Mouse (Mus musculus): ENCODE data around the gene Olfr913. TPM values are rescaled to one million over a fixed set of nuclear protein-coding genes. Genes with fewer than 3 reads are reported as not detected.

The Olfr913 gene
- total RNA-seq (2014; rRNA removed) (not detected in 2 replicates), polyA plus RNA-seq (2015; fragmentation: Nextera tagmentation; extraction: Ambion mirVana) (not detected in 2 replicates)

DNA sequence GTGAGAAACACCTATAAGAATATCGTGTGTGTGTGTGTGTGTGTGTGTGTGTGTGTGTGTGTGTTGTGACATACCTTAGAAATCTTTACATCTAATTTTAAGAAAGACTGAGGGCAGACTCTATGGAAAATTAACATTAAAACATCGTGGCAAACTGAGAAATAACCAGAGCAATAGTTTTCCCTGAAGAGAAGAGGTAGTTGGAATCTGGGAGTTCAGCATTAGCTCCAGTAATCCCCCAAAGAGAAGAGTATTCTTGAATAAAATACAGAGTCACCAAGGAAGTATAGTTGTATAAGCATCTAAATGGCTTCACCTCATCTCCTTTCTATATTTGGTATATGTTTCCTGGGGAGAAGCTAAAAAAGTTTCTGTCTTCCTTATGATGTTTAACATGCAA is at the start of gene Olfr913:
Gene Olfr913 (plus strand): TSS at position 301 of the 400 bp plus-strand sequence.
- Histone ChIP-seq H3K4me2 (ENCODE audit: low read depth, low read length) (no peak within 1 kb of the TSS), H3K36me3 (ENCODE audit: insufficient read depth, low read length) (no peaks in the 10 kb centered on the region), H3K27ac (no peak within 1 kb of the TSS), H3K27me3 (ENCODE audit: insufficient read depth, low read length) (no peaks in the 10 kb centered on the region), H3K4me3 (ENCODE audit: low read length) (no peak within 1 kb of the TSS), H3K9me3 (ENCODE audit: low read length) (no peaks in the 10 kb centered on the region), H3K4me1 (ENCODE audit: insufficient read depth, low read length) (no peaks in the 10 kb centered on the region), H3K9ac (replicated peaks; ENCODE audit: low read length) (no peak within 1 kb of the TSS)
- 55% methylated on average over 2 of the region's 2 CpGs for WGBS
- DNase-seq (ENCODE audit: low spot score): no peak
- ATAC-seq: no peak
- no peak for TF ChIP-seq CTCF (IDR thresholded peaks at IDR 0.05; ENCODE audit: low read depth)

DNA sequence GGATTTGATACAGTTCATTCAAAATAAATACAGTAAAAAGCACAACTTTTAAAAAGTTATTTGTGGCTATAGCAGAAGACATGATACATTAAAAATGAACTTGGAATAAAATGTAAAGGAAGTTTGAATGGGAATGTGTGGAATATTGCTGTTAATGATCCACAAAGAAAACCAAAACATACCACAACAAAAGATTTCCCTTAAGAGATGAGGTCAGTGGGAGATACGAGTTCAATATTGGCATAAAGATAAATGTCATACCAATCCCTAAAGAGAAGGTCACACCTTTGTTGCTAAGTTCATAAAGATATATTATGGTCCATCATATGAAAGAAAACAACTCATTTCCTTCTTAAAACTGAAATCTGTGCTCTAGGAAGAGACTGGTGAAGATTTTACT is 12.7 kb upstream of the Olfr913 start, which contains the start of gene Olfr912:
Gene Olfr912 (plus strand): TSS at position 301 of the 400 bp plus-strand sequence.
- Histone ChIP-seq H3K9ac (replicated peaks; ENCODE audit: low read length) (no peak within 1 kb of the TSS), H3K4me2 (ENCODE audit: low read depth, low read length) (no peak within 1 kb of the TSS), H3K9me3 (ENCODE audit: low read length) (no peaks in the 10 kb centered on the region), H3K4me1 (ENCODE audit: insufficient read depth, low read length) (no peaks in the 10 kb centered on the region), H3K27ac (no peak within 1 kb of the TSS), H3K36me3 (ENCODE audit: insufficient read depth, low read length) (no peaks in the 10 kb centered on the region), H3K27me3 (ENCODE audit: insufficient read depth, low read length) (no peaks in the 10 kb centered on the region), H3K4me3 (ENCODE audit: low read length) (no peak within 1 kb of the TSS)
- 87% methylated on average over 1 of the region's 1 CpGs for WGBS
- no peak for DNase-seq (ENCODE audit: low spot score)
- no peak for ATAC-seq
- TF ChIP-seq CTCF (IDR thresholded peaks at IDR 0.05; ENCODE audit: low read depth): no peak

GRCm38 (mm10) chr9:38591056-38591455 is 1.5 kb upstream of the Olfr913 start:
- Histone ChIP-seq H3K4me2 (ENCODE audit: low read depth, low read length) (no peak overlapping the region), H3K27ac (no peak overlapping the region), H3K27me3 (ENCODE audit: insufficient read depth, low read length) (no peaks in the 10 kb centered on the region), H3K4me3 (ENCODE audit: low read length) (no peak overlapping the region), H3K9me3 (ENCODE audit: low read length) (no peaks in the 10 kb centered on the region), H3K36me3 (ENCODE audit: insufficient read depth, low read length) (no peaks in the 10 kb centered on the region), H3K4me1 (ENCODE audit: insufficient read depth, low read length) (no peaks in the 10 kb centered on the region), H3K9ac (replicated peaks; ENCODE audit: low read length) (no peak overlapping the region)
- TF ChIP-seq CTCF (IDR thresholded peaks at IDR 0.05; ENCODE audit: low read depth): no peak
- DNase-seq (ENCODE audit: low spot score) (no peak), ATAC-seq (no peak)
- 44% methylated on average over 1 of the region's 1 CpGs for WGBS

DNA sequence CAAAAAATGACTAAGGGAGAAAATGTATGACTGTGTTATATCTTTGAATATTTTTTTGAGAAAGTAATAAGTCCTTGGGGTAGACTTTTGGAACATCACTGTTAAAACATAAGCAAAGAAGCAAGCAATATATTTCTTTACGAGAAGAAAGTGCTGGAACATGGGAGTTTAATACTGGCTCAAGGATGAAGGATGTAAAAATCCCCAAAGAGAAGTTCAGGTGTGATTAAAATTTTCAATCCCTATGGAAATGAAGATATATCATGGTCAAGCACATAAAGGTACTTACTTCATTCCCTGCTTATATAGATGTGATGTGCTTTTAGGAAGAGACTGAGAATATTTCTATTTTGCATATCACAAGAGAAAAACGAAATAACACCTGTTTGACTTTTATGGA is 12.2 kb downstream of the Olfr913 start, which contains the start of gene Olfr914:
Gene Olfr914 (plus strand): TSS at position 301 of the 400 bp plus-strand sequence.
- Histone ChIP-seq H3K27ac (no peak within 1 kb of the TSS), H3K9ac (replicated peaks; ENCODE audit: low read length) (no peak within 1 kb of the TSS), H3K9me3 (ENCODE audit: low read length) (no peaks in the 10 kb centered on the region), H3K27me3 (ENCODE audit: insufficient read depth, low read length) (no peaks in the 10 kb centered on the region), H3K4me1 (ENCODE audit: insufficient read depth, low read length) (no peaks in the 10 kb centered on the region), H3K4me3 (ENCODE audit: low read length) (no peak within 1 kb of the TSS), H3K4me2 (ENCODE audit: low read depth, low read length) (no peak within 1 kb of the TSS), H3K36me3 (ENCODE audit: insufficient read depth, low read length) (no peaks in the 10 kb centered on the region)
- WGBS: 75% methylated on average over 2 of the region's 2 CpGs
- DNase-seq (ENCODE audit: low spot score) (no peak), ATAC-seq (no peak)
- TF ChIP-seq CTCF (IDR thresholded peaks at IDR 0.05; ENCODE audit: low read depth): no peak

GRCm38 (mm10) chr9:38632406-38632805 is 39.8 kb downstream of the Olfr913 start:
- H3K27ac ChIP-seq: no peak overlapping the region
- no peak overlapping the region for H3K4me3 ChIP-seq (ENCODE audit: low read length)
- DNase-seq (ENCODE audit: low spot score): no peak
- TF ChIP-seq CTCF (IDR thresholded peaks at IDR 0.05; ENCODE audit: low read depth): no peak
- H3K27me3 ChIP-seq (ENCODE audit: insufficient read depth, low read length): no peaks in the 10 kb centered on the region
- WGBS: 84% methylated on average over 4 of the region's 4 CpGs
- H3K9me3 ChIP-seq (ENCODE audit: low read length): no peaks in the 10 kb centered on the region
- ATAC-seq: no peak
- H3K4me1 ChIP-seq (ENCODE audit: insufficient read depth, low read length): no peaks in the 10 kb centered on the region
- no peak overlapping the region for H3K4me2 ChIP-seq (ENCODE audit: low read depth, low read length)
- H3K9ac ChIP-seq (replicated peaks; ENCODE audit: low read length): no peak overlapping the region
- H3K36me3 ChIP-seq (ENCODE audit: insufficient read depth, low read length): no peaks in the 10 kb centered on the region

Other genes with a start within 250 kb of the Olfr913 start
- not detected in 2 replicates for gene Olfr898, start 244.3 kb upstream of the Olfr913 start, total RNA-seq (2014; rRNA removed)
- not detected in 2 replicates for gene Olfr898, start 244.3 kb upstream of the Olfr913 start, polyA plus RNA-seq (2015; fragmentation: Nextera tagmentation; extraction: Ambion mirVana)
- gene Olfr250, start 225.9 kb upstream of the Olfr913 start, total RNA-seq (2014; rRNA removed): not detected in 2 replicates
- not detected in 2 replicates for gene Olfr250, start 225.9 kb upstream of the Olfr913 start, polyA plus RNA-seq (2015; fragmentation: Nextera tagmentation; extraction: Ambion mirVana)
- not detected in 2 replicates for gene Olfr251, start 215.7 kb upstream of the Olfr913 start, total RNA-seq (2014; rRNA removed)
- gene Olfr251, start 215.7 kb upstream of the Olfr913 start, polyA plus RNA-seq (2015; fragmentation: Nextera tagmentation; extraction: Ambion mirVana): not detected in 2 replicates
- gene Olfr147, start 191.1 kb upstream of the Olfr913 start, total RNA-seq (2014; rRNA removed): not detected in 2 replicates
- not detected in 2 replicates for gene Olfr147, start 191.1 kb upstream of the Olfr913 start, polyA plus RNA-seq (2015; fragmentation: Nextera tagmentation; extraction: Ambion mirVana)
- gene Olfr901, start 163.3 kb upstream of the Olfr913 start, total RNA-seq (2014; rRNA removed): not detected in 2 replicates
- not detected in 2 replicates for gene Olfr901, start 163.3 kb upstream of the Olfr913 start, polyA plus RNA-seq (2015; fragmentation: Nextera tagmentation; extraction: Ambion mirVana)
- gene Olfr902, start 145.1 kb upstream of the Olfr913 start, total RNA-seq (2014; rRNA removed): not detected in 2 replicates
- not detected in 2 replicates for gene Olfr902, start 145.1 kb upstream of the Olfr913 start, polyA plus RNA-seq (2015; fragmentation: Nextera tagmentation; extraction: Ambion mirVana)
- gene Olfr904, start 129.6 kb upstream of the Olfr913 start, total RNA-seq (2014; rRNA removed): not detected in 2 replicates
- gene Olfr904, start 129.6 kb upstream of the Olfr913 start, polyA plus RNA-seq (2015; fragmentation: Nextera tagmentation; extraction: Ambion mirVana): not detected in 2 replicates
- gene Olfr905, start 121.7 kb upstream of the Olfr913 start, total RNA-seq (2014; rRNA removed): not detected in 2 replicates
- not detected in 2 replicates for gene Olfr905, start 121.7 kb upstream of the Olfr913 start, polyA plus RNA-seq (2015; fragmentation: Nextera tagmentation; extraction: Ambion mirVana)
- gene Olfr906, start 105.7 kb upstream of the Olfr913 start, total RNA-seq (2014; rRNA removed): not detected in 2 replicates
- gene Olfr906, start 105.7 kb upstream of the Olfr913 start, polyA plus RNA-seq (2015; fragmentation: Nextera tagmentation; extraction: Ambion mirVana): not detected in 2 replicates
- gene Olfr907, start 97.0 kb upstream of the Olfr913 start, total RNA-seq (2014; rRNA removed): not detected in 2 replicates
- gene Olfr907, start 97.0 kb upstream of the Olfr913 start, polyA plus RNA-seq (2015; fragmentation: Nextera tagmentation; extraction: Ambion mirVana): not detected in 2 replicates
- not detected in 2 replicates for gene Olfr911-ps1, start 71.2 kb upstream of the Olfr913 start, total RNA-seq (2014; rRNA removed)
- gene Olfr911-ps1, start 71.2 kb upstream of the Olfr913 start, polyA plus RNA-seq (2015; fragmentation: Nextera tagmentation; extraction: Ambion mirVana): not detected in 2 replicates
- not detected in 2 replicates for gene Olfr910, start 54.9 kb upstream of the Olfr913 start, total RNA-seq (2014; rRNA removed)
- gene Olfr910, start 54.9 kb upstream of the Olfr913 start, polyA plus RNA-seq (2015; fragmentation: Nextera tagmentation; extraction: Ambion mirVana): not detected in 2 replicates
- gene Olfr912, start 12.6 kb upstream of the Olfr913 start, total RNA-seq (2014; rRNA removed): not detected in 2 replicates
- not detected in 2 replicates for gene Olfr912, start 12.6 kb upstream of the Olfr913 start, polyA plus RNA-seq (2015; fragmentation: Nextera tagmentation; extraction: Ambion mirVana)
- gene Olfr914, start 12.3 kb downstream of the Olfr913 start, total RNA-seq (2014; rRNA removed): not detected in 2 replicates
- gene Olfr914, start 12.3 kb downstream of the Olfr913 start, polyA plus RNA-seq (2015; fragmentation: Nextera tagmentation; extraction: Ambion mirVana): not detected in 2 replicates
- not detected in 2 replicates for gene Olfr916, start 67.1 kb downstream of the Olfr913 start, total RNA-seq (2014; rRNA removed)
- gene Olfr916, start 67.1 kb downstream of the Olfr913 start, polyA plus RNA-seq (2015; fragmentation: Nextera tagmentation; extraction: Ambion mirVana): not detected in 2 replicates
- not detected in 2 replicates for gene Olfr917, start 73.1 kb downstream of the Olfr913 start, total RNA-seq (2014; rRNA removed)
- not detected in 2 replicates for gene Olfr917, start 73.1 kb downstream of the Olfr913 start, polyA plus RNA-seq (2015; fragmentation: Nextera tagmentation; extraction: Ambion mirVana)
- gene Olfr918, start 81.8 kb downstream of the Olfr913 start, total RNA-seq (2014; rRNA removed): not detected in 2 replicates
- gene Olfr918, start 81.8 kb downstream of the Olfr913 start, polyA plus RNA-seq (2015; fragmentation: Nextera tagmentation; extraction: Ambion mirVana): not detected in 2 replicates
- gene Olfr919, start 110.9 kb downstream of the Olfr913 start, total RNA-seq (2014; rRNA removed): not detected in 2 replicates
- gene Olfr919, start 110.9 kb downstream of the Olfr913 start, polyA plus RNA-seq (2015; fragmentation: Nextera tagmentation; extraction: Ambion mirVana): not detected in 2 replicates
- 9.2 and 14.1 TPM in 2 replicates for gene Vwa5a, start 125.5 kb downstream of the Olfr913 start, total RNA-seq (2014; rRNA removed)
- gene Vwa5a, start 125.5 kb downstream of the Olfr913 start, polyA plus RNA-seq (2015; fragmentation: Nextera tagmentation; extraction: Ambion mirVana): 9.4 and 10.2 TPM in 2 replicates
- 0.21 TPM in 1 of 2 replicates, not detected in the other for gene Olfr920, start 159.5 kb downstream of the Olfr913 start, total RNA-seq (2014; rRNA removed)
- gene Olfr920, start 159.5 kb downstream of the Olfr913 start, polyA plus RNA-seq (2015; fragmentation: Nextera tagmentation; extraction: Ambion mirVana): 0.03 and 0.06 TPM in 2 replicates
- not detected in 2 replicates for gene Olfr921, start 180.3 kb downstream of the Olfr913 start, total RNA-seq (2014; rRNA removed)
- not detected in 2 replicates for gene Olfr921, start 180.3 kb downstream of the Olfr913 start, polyA plus RNA-seq (2015; fragmentation: Nextera tagmentation; extraction: Ambion mirVana)
- gene Olfr922, start 221.9 kb downstream of the Olfr913 start, total RNA-seq (2014; rRNA removed): not detected in 2 replicates
- not detected in 2 replicates for gene Olfr922, start 221.9 kb downstream of the Olfr913 start, polyA plus RNA-seq (2015; fragmentation: Nextera tagmentation; extraction: Ambion mirVana)
- not detected in 2 replicates for gene Olfr923, start 233.8 kb downstream of the Olfr913 start, total RNA-seq (2014; rRNA removed)
- gene Olfr923, start 233.8 kb downstream of the Olfr913 start, polyA plus RNA-seq (2015; fragmentation: Nextera tagmentation; extraction: Ambion mirVana): not detected in 2 replicates

Measured in hindbrain, postnatal 0 days (tissue).